Mouse (Mus musculus): ENCODE data around the gene Tango6.

Gene Tango6

DNA sequence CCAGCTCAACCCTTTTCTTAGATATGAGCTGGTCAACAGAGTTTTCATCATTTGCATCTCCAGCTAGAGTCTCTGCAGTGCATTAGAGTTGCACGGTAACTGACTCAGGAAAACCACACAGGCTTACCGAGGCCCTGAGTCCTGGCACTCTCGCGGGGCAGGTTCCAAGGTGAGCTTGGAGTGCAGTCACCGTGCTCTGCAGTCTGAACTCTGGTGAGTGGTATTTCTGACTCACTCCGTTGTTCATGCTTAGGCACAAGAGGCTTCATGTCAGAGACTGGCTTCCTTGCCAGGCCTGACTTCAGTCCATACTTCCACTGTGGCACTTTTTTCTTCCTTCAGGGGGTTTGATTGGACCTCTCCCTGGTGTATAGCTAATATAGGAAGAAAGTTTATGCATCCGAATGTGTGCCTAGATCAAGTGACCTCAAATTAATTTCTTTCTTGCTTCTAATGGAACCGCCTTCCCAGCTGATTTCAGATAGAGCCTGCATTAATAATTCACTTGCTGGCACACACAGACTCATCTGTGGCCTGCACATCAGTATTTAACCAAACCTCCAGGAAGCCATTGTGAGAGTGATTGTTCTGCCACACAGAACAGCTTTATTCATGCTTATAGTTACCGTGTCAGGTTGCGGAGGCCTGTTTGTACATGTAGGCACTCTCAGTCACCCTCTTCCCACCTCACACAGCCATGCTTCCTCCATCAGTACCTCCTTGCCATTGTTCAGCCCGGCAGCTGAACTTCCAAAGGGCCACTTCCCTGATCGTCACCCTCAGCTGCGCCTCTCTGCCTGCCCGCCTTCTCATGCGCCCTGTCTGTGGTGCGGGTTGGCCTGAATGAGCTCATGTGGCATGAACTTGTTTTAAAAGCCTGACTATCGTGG is 136.0 kb downstream of the Tango6 start:
- no peak for DNase-seq (ENCODE audit: low spot score)

DNA sequence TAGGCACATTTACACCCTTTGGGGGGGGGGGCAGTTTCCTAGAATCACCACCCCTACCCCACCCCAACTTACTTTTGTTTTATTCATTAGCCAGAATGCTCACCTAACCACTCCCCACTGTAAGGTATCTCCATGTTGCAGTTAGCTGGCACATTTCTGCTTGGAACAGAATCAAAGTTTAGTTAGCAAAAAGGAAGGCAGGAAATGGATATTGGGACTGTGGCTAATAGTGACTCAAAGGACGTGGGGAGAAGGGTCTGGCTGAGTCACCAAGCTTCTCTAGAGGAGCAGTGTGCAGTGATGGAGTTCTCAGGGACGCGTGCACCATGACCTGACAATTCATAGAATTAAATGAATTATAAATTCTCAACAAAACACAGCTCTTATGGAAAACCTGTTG is 136.7 kb downstream of the Tango6 start:
- no peak for DNase-seq (ENCODE audit: low spot score)

DNA sequence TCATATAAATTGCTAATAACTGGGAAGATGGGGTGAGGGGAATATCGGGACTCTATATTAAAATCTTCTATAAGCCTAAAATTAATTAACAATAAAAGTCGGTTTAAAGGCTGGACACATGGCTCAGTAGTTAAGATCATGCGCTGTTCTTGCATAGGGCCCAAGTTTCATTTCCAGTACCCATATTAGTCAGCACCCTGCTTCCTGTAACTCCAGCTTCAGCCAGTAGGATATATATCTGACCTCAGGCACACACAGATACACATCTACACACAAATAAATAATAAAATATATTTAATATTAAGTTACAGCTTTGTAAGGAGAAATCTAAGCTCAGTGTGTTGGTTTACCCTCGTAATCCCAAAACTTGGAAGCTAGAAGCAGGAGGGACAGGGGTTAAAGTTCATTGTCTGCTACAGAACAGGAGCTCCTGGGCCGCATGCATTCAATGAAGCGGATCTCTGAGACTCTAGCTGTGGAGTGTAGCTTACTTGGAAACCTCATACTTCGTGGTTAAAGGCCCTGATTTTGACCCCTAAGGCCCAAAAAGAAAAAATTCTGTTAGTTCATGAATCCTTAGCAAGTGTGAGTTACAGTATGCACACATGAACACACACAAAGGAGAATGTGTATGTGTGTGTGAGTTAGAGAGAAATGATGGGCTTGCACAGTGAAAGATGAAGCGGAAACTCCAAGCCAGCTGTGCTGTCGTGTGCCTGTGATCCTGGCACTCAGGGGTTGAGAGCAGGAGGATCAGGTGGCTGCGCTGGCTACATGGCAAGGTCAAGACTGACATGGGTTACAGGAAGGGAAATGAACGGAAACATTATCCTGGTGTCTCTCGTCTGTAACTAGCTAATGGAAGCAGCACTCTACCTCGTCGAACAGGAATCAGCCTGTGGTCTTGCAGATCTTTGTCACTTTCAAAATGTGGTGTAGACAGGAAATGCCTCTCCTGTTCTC is 138.0 kb downstream of the Tango6 start:
- DNase-seq (ENCODE audit: low spot score): no peak

DNA sequence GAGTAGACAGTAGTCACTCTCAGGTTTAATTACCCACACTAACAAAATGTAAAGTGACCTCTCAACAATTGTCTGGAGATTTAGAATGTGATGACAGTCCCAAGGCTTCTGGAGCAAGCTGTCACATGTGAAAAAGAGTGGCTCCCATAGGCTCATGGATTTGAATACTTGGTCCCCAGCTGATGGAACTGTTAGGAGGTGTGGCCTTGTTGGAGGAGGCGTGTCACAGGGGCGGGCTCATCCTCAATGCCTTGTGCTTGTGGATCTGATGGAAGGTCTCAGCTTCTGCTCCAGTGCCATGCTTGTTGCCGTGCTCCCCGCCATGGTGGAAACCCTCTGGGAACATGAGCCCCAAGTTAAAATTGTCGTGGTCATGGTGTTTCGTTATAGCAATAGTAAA is 146.1 kb downstream of the Tango6 start:
- no peak for DNase-seq (ENCODE audit: low spot score)

DNA sequence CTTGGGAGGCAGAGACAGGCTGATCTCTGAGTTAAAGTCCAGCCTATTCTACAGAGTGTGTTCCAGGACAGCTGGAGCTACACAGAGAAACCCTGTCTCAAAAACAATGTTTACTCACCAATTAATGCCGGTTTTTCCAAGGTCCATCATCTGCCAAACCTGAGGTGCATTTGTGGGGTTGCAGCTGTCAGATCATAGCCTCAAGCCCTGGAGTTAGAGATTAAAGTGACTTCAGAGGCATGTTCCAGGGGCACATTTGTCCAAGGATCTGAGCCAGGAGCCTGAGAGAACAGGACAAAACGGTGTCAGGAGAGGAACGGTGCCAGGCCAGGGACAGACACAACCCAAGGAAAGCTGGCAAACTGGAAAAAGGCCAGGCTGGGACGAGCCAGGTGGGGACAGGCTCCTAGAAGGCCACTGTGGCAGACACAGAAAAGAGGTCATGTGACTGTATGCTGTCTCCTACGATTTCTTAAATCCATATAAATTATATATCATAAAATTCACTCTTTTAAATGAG is 146.7 kb downstream of the Tango6 start:
- DNase-seq (ENCODE audit: low spot score): no peak

- DNase-seq (ENCODE audit: low spot score): no peak
These were observed 152.0 kb downstream of the Tango6 start for GRCm38 (mm10) chr8:106834899-106835298.

DNA sequence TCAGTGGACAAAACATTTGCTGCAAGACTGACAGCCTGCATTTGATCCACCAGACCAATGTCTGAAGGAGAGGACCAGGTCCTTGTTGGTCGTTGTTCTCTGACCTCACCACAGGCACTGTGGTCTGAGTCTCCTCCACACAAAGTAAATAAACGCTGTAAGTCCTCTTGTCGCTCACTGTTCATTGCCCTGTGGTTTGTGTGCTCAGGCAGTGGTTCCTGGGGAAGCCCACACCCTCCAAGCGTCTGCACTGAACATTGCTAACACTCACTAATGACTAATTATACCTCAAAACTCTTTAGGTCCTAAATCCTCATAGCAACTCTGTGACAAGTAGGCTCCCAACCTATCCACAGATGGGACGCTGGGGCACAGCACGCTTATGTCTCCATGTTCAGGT is 153.7 kb downstream of the Tango6 start:
- DNase-seq (ENCODE audit: low spot score): no peak

DNA sequence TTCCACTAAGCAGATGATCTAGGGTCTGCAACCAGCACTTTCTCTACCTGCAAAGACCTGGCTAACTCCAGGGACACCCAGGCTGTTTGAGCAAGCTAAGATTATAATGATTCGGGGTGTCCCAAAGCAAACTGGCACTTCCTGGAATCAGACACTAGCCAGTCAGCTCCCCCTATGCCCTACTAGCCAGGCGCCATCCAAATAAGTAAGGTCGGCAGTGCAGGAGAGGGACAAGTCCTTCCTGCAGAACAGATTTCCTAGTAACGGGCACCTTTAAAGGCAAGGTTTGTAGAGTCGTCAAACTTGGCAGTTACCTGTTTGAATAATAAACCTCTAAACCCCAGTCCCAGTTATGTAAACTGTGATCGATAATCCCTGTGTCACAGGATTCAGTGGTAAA is 155.9 kb downstream of the Tango6 start:
- no peak for DNase-seq (ENCODE audit: low spot score)

DNA sequence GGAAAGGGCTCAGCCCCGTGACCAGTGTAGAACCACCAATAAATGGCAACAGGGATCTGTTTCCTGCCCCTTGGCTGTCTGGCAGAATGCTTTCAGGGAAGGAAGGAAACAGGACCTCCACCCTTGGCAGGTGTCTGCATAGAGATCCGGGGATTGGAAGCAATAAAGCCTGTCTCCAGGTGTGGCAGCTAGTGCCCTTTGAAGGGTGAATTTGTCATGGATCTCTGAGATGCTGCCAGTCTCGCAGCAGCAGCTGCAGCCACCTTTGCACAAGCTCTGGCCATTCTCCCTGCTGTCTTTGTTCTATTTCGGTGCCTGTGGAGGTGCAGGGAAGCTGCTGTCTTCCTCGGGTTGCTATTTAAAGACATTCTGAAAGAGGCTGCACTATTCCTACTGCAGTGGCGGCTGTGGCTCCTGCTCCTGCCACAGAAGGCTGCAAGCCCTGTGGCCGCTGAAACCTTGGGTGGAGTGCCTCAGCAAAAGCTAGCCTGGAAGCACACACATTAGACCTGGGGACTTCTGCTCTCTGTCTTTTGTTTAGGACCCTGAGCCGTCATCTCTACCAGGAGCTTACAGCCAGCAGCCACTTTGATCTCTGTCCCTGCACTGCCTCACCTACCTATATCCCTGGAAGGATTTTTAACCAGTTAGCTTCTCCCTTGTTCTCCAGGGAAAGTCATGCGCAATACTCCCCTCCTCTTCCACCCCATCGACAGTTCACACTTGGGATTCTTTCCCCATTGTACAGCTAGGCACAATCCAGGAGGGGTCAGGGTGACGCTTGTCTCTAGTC is 156.5 kb downstream of the Tango6 start:
- DNase-seq (ENCODE audit: low spot score): no peak

GRCm38 (mm10) chr8:106850034-106850433 is 167.2 kb downstream of the Tango6 start:
- DNase-seq (ENCODE audit: low spot score): no peak

DNA sequence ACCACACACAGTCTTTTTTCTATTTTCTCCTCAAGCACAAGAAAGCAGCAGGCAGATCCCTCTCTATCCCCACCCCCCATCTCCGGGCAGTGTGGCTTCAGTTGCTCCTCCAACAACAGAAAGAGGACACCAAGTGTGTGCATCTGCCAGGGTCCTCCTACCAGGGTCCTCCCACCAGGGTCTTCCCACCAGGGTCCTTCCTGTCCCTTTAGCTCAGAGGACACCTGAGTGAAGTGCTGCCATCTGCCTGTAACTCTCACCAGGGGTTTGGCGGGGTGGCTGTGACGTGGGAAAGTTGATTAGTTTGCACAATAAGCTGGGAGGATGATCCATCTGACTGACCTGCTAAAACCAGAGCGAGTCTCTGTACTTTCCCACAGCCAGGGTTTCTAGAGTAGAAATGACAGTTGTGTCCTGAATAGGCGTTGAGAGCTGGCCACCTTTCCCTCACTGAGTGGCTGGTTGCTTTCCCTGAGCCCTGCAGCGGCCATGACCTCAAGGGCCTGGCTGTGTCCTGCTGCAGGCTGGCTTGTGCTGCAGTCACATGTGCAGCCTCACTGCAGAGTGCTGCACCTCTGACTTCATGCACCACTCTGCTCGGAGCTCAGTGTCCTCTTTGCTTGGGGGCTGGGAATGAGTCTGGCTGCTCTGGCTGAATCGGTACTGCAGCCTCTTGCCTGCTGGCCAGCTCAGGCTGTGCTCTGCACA is 171.8 kb downstream of the Tango6 start:
- DNase-seq (ENCODE audit: low spot score): no peak

DNA sequence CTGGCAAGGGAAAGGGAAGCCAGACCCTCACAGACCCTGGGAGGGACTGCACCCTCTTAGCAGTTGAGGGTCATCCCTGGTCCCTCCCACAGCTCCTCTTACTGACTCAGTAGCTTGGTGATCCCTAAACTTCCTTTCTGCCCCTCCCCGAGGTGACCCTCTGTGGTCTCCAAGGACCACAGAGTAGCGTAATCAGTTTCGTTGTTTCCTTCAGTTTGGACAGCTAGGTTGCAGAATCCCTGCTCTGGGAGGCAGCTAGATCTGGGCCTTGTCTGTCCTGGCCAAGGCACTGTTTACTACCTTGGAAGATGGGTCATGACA is 172.3 kb downstream of the Tango6 start:
- DNase-seq (ENCODE audit: low spot score): no peak

DNA sequence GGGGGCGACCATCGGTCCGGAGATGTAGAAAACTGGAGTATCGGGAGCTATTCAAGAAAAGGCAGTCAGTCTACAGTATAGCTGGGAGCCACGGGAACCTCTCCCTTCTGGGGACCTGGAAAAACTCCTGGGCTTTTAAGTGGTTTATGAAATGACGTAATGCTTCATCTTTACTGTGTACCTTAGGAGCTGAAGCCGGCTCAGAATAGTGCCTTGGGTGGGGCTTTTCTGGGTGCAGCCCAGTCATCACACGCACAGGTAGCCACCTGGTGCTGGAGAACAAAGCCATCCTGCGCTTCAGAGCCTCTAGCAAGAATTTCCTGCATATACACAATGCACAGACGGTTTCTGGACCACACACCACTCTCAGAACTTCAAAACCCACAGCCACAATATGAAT is 180.0 kb downstream of the Tango6 start:
- no peak for DNase-seq (ENCODE audit: low spot score)

GRCm38 (mm10) chr8:106865354-106865753 is 182.5 kb downstream of the Tango6 start:
- DNase-seq (ENCODE audit: low spot score): no peak

GRCm38 (mm10) chr8:106870051-106870450 is 187.2 kb downstream of the Tango6 start, which contains the start of gene Has3:
Has3 (plus strand) TSS chr8:106870242.
- DNase-seq (ENCODE audit: low spot score): no peak

DNA sequence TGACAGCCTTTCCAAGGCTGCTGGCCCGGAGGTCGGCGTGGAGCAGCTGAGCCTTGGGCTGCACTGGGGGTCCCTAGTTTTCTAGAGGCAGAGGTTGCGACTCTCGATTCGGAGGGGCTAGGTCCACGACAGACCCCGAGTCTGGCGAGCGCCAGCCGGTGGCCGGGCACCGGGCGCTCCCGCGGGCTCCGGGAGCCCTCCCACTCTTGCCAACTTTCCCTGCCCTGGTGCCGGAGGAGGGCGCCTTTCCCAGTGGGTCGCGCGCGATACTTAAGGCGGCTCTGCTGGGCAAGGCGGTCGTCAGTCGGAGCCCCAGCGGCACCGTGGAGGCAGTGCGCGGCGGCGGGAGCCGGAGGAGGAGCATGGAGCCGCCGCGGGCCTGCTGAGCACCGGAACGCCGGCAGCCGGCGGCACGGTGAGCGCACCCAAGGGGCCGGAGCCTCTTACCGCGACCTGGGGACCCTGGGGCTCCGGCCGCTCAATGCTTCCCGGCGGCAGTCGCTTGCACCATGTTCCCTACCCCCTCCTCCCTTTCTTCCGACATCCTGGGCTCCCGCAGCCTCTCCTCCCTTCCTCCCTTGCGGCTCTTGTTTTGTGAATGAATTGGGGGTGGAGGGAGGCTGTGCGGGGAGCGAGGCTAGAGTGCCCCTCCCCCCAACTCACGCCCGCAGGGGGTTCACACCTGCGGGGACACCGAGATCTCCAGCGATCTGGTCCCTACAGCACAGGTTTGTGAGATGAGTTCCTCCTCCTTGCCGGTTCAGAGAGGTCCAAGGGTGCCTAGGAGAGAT is 187.9 kb downstream of the Tango6 start:
- peak; percentile 71 for DNase-seq (ENCODE audit: low spot score)

DNA sequence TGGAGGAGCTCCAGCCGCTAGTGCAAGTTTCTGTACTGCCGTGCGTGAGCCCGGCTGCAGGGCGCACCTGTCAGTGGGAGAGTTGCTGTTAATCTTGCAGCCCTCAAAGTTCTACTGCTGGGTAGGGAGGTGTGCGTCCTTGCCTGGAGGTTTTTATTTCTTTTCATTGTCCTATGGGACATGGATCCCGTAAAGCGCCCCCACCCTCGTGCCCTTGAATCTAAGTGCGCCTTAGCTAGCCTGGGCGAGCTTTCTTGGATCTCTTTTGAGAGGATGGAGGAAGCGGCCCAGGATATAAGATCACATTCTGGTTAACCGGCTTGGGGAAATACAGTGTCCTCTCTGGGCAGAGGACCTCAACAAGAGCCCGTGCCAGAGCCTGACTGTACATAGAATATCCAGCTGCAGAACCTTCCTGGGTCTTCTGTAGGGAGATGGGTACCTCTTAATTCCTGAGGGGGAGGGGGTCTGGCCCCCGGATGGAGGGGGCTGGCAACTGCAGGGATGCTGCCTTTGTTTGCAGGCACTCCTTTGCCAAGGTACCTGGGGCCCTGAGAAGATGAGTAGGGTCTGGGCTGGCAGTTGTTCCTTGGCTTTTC is 188.6 kb downstream of the Tango6 start:
- DNase-seq (ENCODE audit: low spot score): no peak

GRCm38 (mm10) chr8:106871931-106872371 is 189.1 kb downstream of the Tango6 start:
- DNase-seq (ENCODE audit: low spot score): peak; percentile 77

GRCm38 (mm10) chr8:106872454-106873034 is 189.7 kb downstream of the Tango6 start:
- no peak for DNase-seq (ENCODE audit: low spot score)
